Mouse (Mus musculus): Measurements from ENCODE around the gene Ephx1. TPM values are rescaled to one million over a fixed set of nuclear protein-coding genes. Genes with fewer than 3 reads are reported as not detected.

Ephx1 gene
- total and polyA plus RNA-seq, 3 experiments = not detected

DNA sequence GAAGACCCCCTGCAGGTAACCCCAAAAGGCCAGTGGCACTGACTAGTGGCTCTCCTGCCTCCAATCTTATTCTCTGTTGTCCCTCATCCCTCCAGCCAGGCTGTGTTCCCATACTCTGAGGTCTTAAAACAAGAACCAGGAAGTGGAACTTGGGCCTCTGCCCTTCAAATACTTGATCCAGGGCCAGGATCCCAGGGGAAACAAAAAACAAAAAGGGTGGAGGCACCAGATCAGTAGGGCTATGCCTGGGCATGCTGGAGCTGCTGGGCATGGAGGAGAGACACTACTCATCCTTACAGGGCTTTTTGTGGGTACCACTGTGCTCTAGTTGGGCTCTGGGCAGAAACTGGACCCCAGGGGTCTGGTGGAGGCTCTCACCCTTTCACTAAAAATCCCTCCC is 5.1 kb downstream of the Ephx1 start:
- H3K27me3 ChIP-seq (ENCODE audit: insufficient read depth, low read length) = peaks cover 84% of the 10 kb centered on the region
- DNase-seq (ENCODE audit: low spot score) = no peak
- H3K36me3 ChIP-seq (replicated peaks) = no peaks in the 10 kb centered on the region
- no peak for TF ChIP-seq TAL1 (conservative IDR thresholded peaks at IDR 0.05; ENCODE audit: low read depth, low read length)
- TF ChIP-seq CTCF (IDR thresholded peaks at IDR 0.05; ENCODE audit: low read depth, low read length) = no peak
- TF ChIP-seq POLR2AphosphoS5 (IDR thresholded peaks at IDR 0.05; ENCODE audit: insufficient replicate concordance, low read depth, low read length) = no peak
- no peak for TF ChIP-seq GATA2 (IDR thresholded peaks at IDR 0.05; ENCODE audit: borderline replicate concordance, low read depth, low read length)
- no peak for TF ChIP-seq GATA1 (IDR thresholded peaks at IDR 0.05; ENCODE audit: borderline replicate concordance, low read length)
- no peaks in the 10 kb centered on the region for H3K9me3 ChIP-seq (replicated peaks)
- no peak overlapping the region for H3K4me3 ChIP-seq (ENCODE audit: low read depth, low read length)
- no peak for ATAC-seq (ENCODE audit: extremely low read depth, insufficient number of reproducible peaks, low FRiP score, poor library complexity, severe bottlenecking)
- peaks cover 9% of the 10 kb centered on the region for H3K4me1 ChIP-seq (ENCODE audit: insufficient read depth, low read depth, low read length)

DNA sequence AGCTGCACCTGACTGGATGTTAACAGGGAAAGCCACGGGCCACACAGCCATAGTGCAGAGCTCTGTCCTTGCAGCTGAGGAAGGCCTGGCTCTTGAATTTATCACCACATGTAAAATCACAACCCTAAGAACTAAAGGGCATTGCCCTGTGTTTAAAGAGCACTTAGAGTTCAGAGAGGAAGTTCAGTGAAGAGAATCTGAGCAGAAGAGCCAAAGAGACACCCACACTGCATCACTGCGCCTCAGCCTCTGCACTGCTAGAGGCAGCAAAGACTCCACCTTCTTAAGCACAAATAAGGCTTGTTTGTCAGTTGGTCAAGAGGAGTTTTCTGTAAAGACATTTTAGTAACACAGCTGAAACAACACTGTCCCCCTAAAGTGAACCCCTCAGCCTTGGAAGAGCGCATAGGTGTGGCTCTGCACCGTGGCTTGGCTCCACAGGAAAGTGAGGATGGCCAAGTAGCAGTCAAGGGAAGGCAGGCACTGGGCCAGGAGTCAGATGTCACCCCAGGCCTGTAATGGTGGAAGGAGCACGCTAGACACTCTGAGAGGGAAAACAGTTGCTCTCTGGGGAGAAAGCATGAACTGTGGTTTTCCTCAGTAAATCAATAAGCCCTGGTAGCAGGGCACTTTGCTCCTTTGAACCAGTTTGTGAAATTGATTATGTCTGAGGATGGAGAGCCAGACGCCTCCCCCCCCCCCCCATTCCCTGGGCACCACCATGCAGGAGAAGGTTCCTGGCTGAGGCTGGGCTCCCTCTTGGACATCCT is 5.8 kb downstream of the Ephx1 start:
- H3K27me3 ChIP-seq (ENCODE audit: insufficient read depth, low read length) = peaks cover 86% of the 10 kb centered on the region

GRCm38 (mm10) chr1:181013446-181013845 is 7.3 kb downstream of the Ephx1 start:
- H3K9me3 ChIP-seq (replicated peaks) = no peaks in the 10 kb centered on the region
- TF ChIP-seq GATA2 (IDR thresholded peaks at IDR 0.05; ENCODE audit: borderline replicate concordance, low read depth, low read length) = no peak
- TF ChIP-seq TAL1 (conservative IDR thresholded peaks at IDR 0.05; ENCODE audit: low read depth, low read length) = no peak
- no peak for TF ChIP-seq GATA1 (IDR thresholded peaks at IDR 0.05; ENCODE audit: borderline replicate concordance, low read length)
- TF ChIP-seq CTCF (IDR thresholded peaks at IDR 0.05; ENCODE audit: low read depth, low read length) = no peak
- TF ChIP-seq POLR2AphosphoS5 (IDR thresholded peaks at IDR 0.05; ENCODE audit: insufficient replicate concordance, low read depth, low read length) = no peak
- no peak overlapping the region for H3K4me3 ChIP-seq (ENCODE audit: low read depth, low read length)
- peaks cover 82% of the 10 kb centered on the region for H3K27me3 ChIP-seq (ENCODE audit: insufficient read depth, low read length)
- peaks cover 17% of the 10 kb centered on the region for H3K4me1 ChIP-seq (ENCODE audit: insufficient read depth, low read depth, low read length)
- DNase-seq (ENCODE audit: low spot score) (no peak), ATAC-seq (ENCODE audit: extremely low read depth, insufficient number of reproducible peaks, low FRiP score, poor library complexity, severe bottlenecking) (no peak)
- no peaks in the 10 kb centered on the region for H3K36me3 ChIP-seq (replicated peaks)

More for the DNA sequence above, 5.8 kb downstream of the Ephx1 start:
- TF ChIP-seq GATA1 (IDR thresholded peaks at IDR 0.05; ENCODE audit: borderline replicate concordance, low read length) = no peak
- no peak for TF ChIP-seq POLR2AphosphoS5 (IDR thresholded peaks at IDR 0.05; ENCODE audit: insufficient replicate concordance, low read depth, low read length)
- H3K4me3 ChIP-seq (ENCODE audit: low read depth, low read length) = no peak overlapping the region
- ATAC-seq (ENCODE audit: extremely low read depth, insufficient number of reproducible peaks, low FRiP score, poor library complexity, severe bottlenecking) (no peak), DNase-seq (ENCODE audit: low spot score) (no peak)
- H3K9me3 ChIP-seq (replicated peaks) = no peaks in the 10 kb centered on the region
- peaks cover 15% of the 10 kb centered on the region for H3K4me1 ChIP-seq (ENCODE audit: insufficient read depth, low read depth, low read length)
- H3K36me3 ChIP-seq (replicated peaks) = no peaks in the 10 kb centered on the region

GRCm38 (mm10) chr1:181012416-181012815 is 8.3 kb downstream of the Ephx1 start:
- Histone ChIP-seq H3K36me3 (replicated peaks) (no peaks in the 10 kb centered on the region), H3K4me1 (ENCODE audit: insufficient read depth, low read depth, low read length) (peaks cover 17% of the 10 kb centered on the region), H3K9me3 (replicated peaks) (no peaks in the 10 kb centered on the region), H3K4me3 (ENCODE audit: low read depth, low read length) (no peak overlapping the region), H3K27me3 (ENCODE audit: insufficient read depth, low read length) (peaks cover 77% of the 10 kb centered on the region)
- ATAC-seq (ENCODE audit: extremely low read depth, insufficient number of reproducible peaks, low FRiP score, poor library complexity, severe bottlenecking) (no peak), DNase-seq (ENCODE audit: low spot score) (no peak)
- TF ChIP-seq GATA2 (IDR thresholded peaks at IDR 0.05; ENCODE audit: borderline replicate concordance, low read depth, low read length) = no peak
- TF ChIP-seq CTCF (IDR thresholded peaks at IDR 0.05; ENCODE audit: low read depth, low read length) = no peak
- TF ChIP-seq POLR2AphosphoS5 (IDR thresholded peaks at IDR 0.05; ENCODE audit: insufficient replicate concordance, low read depth, low read length) = no peak
- TF ChIP-seq GATA1 (IDR thresholded peaks at IDR 0.05; ENCODE audit: borderline replicate concordance, low read length) = no peak

DNA sequence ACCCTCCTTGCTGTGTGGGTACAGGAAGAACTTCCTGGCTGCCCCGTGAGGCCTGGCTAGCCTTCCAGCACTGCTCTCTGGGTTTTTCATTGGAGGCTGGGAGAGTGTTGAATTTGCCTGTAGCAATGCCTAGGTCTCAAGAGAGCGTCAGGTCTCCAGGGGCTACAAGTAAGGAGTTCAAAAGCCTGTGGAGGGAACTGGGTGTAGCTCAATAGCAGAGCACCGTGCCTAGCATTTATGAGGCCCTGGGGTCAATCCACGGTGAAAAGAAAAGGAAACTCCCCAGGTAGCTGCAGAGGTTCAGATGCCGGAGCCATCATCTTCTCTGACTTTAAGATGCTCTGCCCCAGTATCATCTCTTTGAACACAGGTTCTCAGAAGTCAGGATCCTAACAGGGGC is 9.1 kb downstream of the Ephx1 start:
- TF ChIP-seq CTCF (IDR thresholded peaks at IDR 0.05; ENCODE audit: low read depth, low read length) (no peak), GATA1 (IDR thresholded peaks at IDR 0.05; ENCODE audit: borderline replicate concordance, low read length) (no peak), TAL1 (conservative IDR thresholded peaks at IDR 0.05; ENCODE audit: low read depth, low read length) (no peak), GATA2 (IDR thresholded peaks at IDR 0.05; ENCODE audit: borderline replicate concordance, low read depth, low read length) (no peak), POLR2AphosphoS5 (IDR thresholded peaks at IDR 0.05; ENCODE audit: insufficient replicate concordance, low read depth, low read length) (no peak)
- Histone ChIP-seq H3K4me1 (ENCODE audit: insufficient read depth, low read depth, low read length) (peaks cover 14% of the 10 kb centered on the region; the same call in 1 of the 2 replicates), H3K4me3 (ENCODE audit: low read depth, low read length) (no peak overlapping the region), H3K36me3 (replicated peaks) (no peaks in the 10 kb centered on the region), H3K27me3 (ENCODE audit: insufficient read depth, low read length) (peaks cover 70% of the 10 kb centered on the region), H3K9me3 (replicated peaks) (no peaks in the 10 kb centered on the region)
- DNase-seq (ENCODE audit: low spot score) (no peak), ATAC-seq (ENCODE audit: extremely low read depth, insufficient number of reproducible peaks, low FRiP score, poor library complexity, severe bottlenecking) (no peak)

DNA sequence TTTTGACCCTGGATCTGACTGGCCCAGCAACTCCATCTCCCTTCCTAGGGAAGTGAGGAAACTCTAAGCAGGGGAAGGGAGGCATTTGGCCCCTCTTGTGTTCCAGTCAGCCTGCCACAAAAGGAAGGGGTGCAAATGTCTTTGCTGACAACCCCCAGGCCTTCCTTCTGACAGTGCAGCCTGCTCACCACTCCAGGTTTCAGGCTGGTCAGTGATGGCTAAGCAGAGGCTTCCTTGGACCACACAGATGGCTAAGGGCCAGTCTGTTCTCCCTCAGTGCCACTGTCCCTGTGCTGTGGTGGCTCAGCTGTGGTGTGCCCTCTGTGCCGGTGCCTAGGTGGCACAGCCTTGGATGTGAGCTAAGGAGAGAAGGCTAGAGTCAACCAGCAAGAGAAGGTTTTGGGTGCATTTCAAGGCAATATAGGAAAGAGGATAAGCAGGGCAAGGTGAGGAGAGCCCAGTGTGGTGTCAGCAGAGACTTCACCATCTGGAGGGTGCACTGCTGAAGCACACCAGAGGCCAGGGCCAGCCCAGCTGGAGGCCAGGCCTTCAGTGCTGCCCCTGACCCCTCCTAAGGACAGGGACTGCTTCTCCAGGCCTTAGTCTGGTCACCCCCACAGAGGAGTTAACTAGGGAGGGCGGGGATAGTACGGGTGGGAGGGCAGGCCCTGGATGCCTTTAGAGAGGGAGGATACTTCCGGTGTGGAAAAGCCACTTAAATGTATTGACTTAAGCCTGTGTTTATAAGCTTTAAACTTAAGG is 10.4 kb downstream of the Ephx1 start:
- ATAC-seq (ENCODE audit: extremely low read depth, insufficient number of reproducible peaks, low FRiP score, poor library complexity, severe bottlenecking) (no peak), DNase-seq (ENCODE audit: low spot score) (no peak)
- Histone ChIP-seq H3K27me3 (ENCODE audit: insufficient read depth, low read length) (peaks cover 69% of the 10 kb centered on the region), H3K4me1 (ENCODE audit: insufficient read depth, low read depth, low read length) (peaks cover 14% of the 10 kb centered on the region; the same call in 1 of the 2 replicates), H3K36me3 (replicated peaks) (no peaks in the 10 kb centered on the region), H3K9me3 (replicated peaks) (no peaks in the 10 kb centered on the region), H3K4me3 (ENCODE audit: low read depth, low read length) (no peak overlapping the region)
- TF ChIP-seq TAL1 (conservative IDR thresholded peaks at IDR 0.05; ENCODE audit: low read depth, low read length) (no peak), GATA2 (IDR thresholded peaks at IDR 0.05; ENCODE audit: borderline replicate concordance, low read depth, low read length) (no peak), GATA1 (IDR thresholded peaks at IDR 0.05; ENCODE audit: borderline replicate concordance, low read length) (no peak), POLR2AphosphoS5 (IDR thresholded peaks at IDR 0.05; ENCODE audit: insufficient replicate concordance, low read depth, low read length) (no peak), CTCF (IDR thresholded peaks at IDR 0.05; ENCODE audit: low read depth, low read length) (no peak)
